Mouse (Mus musculus): ENCODE results near the gene Ell2. TPM values are rescaled to one million over a fixed set of nuclear protein-coding genes. Genes with fewer than 3 reads are reported as not detected.
A peak's percentile ranks its signal among the peaks of the same experiment; 100 is the strongest.

Ell2 gene
- polyA plus RNA-seq, 1 experiment from 2014 or later = 3.9 TPM

DNA sequence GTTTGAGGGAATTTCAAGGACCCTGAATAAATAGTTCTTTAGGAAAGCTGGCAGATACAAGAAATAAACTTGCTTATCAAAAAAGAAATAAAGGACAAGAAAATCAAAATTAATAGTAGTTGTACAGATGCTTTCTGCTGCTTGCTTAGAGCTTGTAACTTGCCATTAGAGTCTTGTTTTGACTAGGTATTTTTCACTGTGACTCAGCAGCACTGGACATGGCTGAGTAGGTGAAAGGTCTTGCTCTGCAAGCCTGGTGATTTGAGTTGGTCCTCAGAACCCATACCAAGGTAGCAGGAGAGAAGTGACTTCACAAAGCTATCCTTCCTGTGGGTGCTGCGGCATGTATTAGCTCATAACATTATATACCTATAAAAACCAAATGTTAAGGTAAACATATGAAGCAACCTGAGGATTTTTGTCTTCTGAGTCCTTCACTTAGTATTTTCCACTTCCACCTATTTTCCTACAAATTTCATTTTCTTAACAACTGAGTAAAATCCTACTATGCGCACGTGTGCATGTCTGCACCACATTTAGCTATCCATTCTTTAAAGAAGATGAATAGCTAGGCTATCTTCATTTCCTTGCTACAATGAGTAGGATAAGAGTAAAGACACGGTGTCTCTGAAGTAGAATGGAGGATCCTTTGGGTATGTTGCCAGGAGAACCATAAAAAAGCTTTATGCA lies 54.4 kb downstream of the Ell2 start:
- peaks cover 4% of the 10 kb centered on the region; the same call in 1 of the 2 replicates for H3K36me3 ChIP-seq
- no peak for DNase-seq (ENCODE audit: low spot score)
- 93% methylated on average over 4 of the region's 4 CpGs for WGBS
- H3K27ac ChIP-seq = no peak overlapping the region
- no peaks in the 10 kb centered on the region for H3K27me3 ChIP-seq (ENCODE audit: insufficient read depth, poor library complexity, severe bottlenecking)
- H3K9me3 ChIP-seq = no peaks in the 10 kb centered on the region
- H3K4me1 ChIP-seq (replicated peaks) = peaks cover 13% of the 10 kb centered on the region
- no peak overlapping the region for H3K4me3 ChIP-seq

DNA sequence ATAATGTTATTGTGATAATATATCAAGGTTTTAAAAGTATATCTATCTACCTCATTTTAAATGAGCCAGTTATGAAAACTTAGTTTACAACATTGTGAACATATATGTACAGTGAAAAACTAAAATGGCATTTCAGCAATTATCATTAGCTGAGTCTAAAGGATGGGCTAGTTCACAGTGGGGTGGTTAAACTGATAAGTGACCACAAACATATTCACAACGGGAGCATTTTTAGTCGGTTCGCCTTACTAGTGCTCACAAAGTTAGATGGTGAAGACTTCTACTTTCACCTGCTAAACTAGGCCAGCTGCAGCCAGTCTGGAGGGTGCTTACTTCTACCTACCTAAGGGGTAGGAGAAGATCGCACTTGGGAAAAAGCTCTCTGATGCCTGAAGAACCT lies 56.2 kb downstream of the Ell2 start:
- Histone ChIP-seq H3K27me3 (ENCODE audit: insufficient read depth, poor library complexity, severe bottlenecking) (no peaks in the 10 kb centered on the region), H3K4me3 (no peak overlapping the region), H3K4me1 (replicated peaks) (peaks cover 26% of the 10 kb centered on the region), H3K36me3 (peaks cover 4% of the 10 kb centered on the region; the same call in 1 of the 2 replicates), H3K27ac (no peak overlapping the region), H3K9me3 (no peaks in the 10 kb centered on the region)
- DNase-seq (ENCODE audit: low spot score) = no peak
- 92% methylated on average over 4 of the region's 4 CpGs for WGBS

DNA sequence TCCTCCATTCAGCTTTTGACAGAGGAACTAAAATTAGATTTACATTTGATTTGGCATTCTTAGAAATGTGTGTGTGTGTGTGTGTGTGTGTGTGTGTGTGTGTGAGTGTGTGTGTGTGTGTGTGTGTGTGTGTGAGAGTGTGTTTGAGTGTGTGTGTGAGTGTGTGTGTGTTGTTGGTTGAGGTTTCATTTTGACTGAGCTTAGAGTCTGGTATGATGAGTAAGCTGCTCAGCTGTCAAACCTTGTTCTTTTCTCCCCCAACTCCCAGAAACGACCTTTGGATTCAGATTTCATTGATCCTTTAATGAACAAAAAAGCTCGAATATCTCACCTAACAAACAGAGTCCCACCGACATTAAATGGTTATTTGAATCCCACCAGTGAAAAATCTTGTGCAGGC lies 56.7 kb downstream of the Ell2 start:
- Histone ChIP-seq H3K36me3 (peaks cover 4% of the 10 kb centered on the region; the same call in 1 of the 2 replicates), H3K4me3 (no peak overlapping the region), H3K9me3 (no peaks in the 10 kb centered on the region), H3K4me1 (replicated peaks) (peaks cover 30% of the 10 kb centered on the region), H3K27me3 (ENCODE audit: insufficient read depth, poor library complexity, severe bottlenecking) (no peaks in the 10 kb centered on the region), H3K27ac (no peak overlapping the region)
- DNase-seq (ENCODE audit: low spot score) = no peak
- WGBS = 59% methylated on average over 3 of the region's 3 CpGs

DNA sequence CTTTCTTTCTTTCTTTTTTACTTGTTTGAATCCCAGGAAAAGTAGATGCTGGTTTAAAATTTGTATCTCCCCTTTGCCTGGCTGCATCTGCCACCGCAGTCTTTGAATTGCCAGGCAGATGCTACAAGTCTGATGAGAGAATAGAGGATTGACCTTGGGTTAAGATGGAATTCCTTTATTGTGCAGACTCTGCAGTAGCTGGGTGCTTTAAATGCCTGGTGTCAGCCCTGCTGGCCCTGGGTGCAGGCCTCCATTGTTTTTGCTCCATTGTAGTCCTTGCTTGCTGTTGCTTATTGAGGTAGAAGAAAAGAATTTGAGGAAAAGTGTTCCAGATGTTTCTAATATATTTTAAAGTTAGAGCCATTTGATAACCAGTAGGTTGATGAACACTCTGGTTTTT lies 59.2 kb downstream of the Ell2 start:
- DNase-seq (ENCODE audit: low spot score) = peak; percentile 38
- H3K27me3 ChIP-seq (ENCODE audit: insufficient read depth, poor library complexity, severe bottlenecking) = no peaks in the 10 kb centered on the region
- no peaks in the 10 kb centered on the region for H3K9me3 ChIP-seq
- WGBS = 14% methylated on average over 1 of the region's 1 CpGs
- peaks cover 40% of the 10 kb centered on the region for H3K4me1 ChIP-seq (replicated peaks)
- no peak overlapping the region for H3K4me3 ChIP-seq
- peak overlapping the region; percentile 81 for H3K27ac ChIP-seq
- H3K36me3 ChIP-seq = peaks cover 4% of the 10 kb centered on the region; the same call in 1 of the 2 replicates

DNA sequence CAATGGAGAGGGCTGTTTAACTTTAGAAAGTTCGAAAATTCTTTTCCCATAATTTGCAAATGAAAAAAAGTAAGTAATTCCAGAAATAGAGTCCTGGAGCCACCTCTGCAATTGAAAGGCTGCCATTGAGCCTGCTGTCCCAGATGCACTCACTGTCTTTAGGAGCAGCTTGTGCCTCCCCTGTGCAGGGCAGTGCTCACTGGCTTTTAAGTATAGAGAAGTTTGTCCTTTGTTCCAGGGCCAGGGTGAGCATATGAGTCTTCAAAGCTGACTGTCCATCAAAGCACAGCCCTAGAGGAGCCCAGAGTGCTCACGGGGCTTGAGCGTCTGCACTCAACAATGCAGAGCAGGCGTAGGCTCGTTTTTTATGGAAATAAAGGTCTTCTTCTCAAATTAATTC lies 59.7 kb downstream of the Ell2 start:
- H3K4me3 ChIP-seq = no peak overlapping the region
- no peaks in the 10 kb centered on the region for H3K9me3 ChIP-seq
- WGBS = 19% methylated on average over 5 of the region's 5 CpGs
- peaks cover 40% of the 10 kb centered on the region for H3K4me1 ChIP-seq (replicated peaks)
- peak; percentile 58 for DNase-seq (ENCODE audit: low spot score)
- peak overlapping the region; percentile 81 for H3K27ac ChIP-seq
- no peaks in the 10 kb centered on the region for H3K27me3 ChIP-seq (ENCODE audit: insufficient read depth, poor library complexity, severe bottlenecking)
- peaks cover 4% of the 10 kb centered on the region; the same call in 1 of the 2 replicates for H3K36me3 ChIP-seq

DNA sequence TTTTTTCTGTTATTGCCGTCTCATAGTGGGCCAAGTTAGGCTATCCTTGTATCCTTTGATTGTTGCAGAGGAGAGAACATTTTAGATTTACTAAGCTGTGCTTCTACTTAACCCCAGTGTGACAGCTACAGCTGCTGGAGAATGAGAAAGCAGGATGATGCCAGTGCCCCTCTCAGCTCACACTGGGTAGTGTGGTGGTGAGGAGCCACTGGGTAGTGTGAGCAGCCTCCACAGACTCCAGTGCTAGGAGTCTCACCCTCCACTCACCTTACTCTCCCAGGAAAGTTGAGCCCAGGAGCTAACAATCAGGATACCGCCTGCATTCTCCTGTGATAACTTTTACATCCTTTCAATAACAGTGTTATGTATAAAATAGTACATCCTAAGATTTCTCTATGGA lies 60.4 kb downstream of the Ell2 start:
- no peak for DNase-seq (ENCODE audit: low spot score)
- H3K4me1 ChIP-seq (replicated peaks) = peaks cover 40% of the 10 kb centered on the region
- 62% methylated on average over 2 of the region's 2 CpGs for WGBS
- H3K27me3 ChIP-seq (ENCODE audit: insufficient read depth, poor library complexity, severe bottlenecking) = no peaks in the 10 kb centered on the region
- no peaks in the 10 kb centered on the region for H3K9me3 ChIP-seq
- H3K4me3 ChIP-seq = no peak overlapping the region
- H3K27ac ChIP-seq = peak overlapping the region; percentile 81
- peaks cover 4% of the 10 kb centered on the region; the same call in 1 of the 2 replicates for H3K36me3 ChIP-seq

DNA sequence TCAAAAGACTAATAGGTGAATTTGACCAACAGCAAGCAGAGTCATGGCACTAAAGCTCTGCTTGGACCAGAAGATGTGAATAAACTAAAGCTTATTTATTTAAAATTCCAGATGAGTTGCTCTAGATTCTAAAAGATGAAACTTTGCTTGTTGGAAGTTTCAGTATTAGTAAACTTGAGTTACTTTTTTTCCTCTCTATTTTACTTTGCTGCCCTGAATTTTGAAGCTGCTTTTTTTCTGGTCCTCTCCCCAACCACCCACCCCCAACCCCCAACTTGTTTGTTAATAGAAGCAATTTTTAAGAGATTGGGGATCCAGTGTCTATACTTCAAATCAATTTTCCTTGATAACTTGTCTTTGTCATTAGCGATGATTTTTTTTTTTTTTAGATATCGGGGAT lies 64.2 kb downstream of the Ell2 start:
- H3K36me3 ChIP-seq = 0 out of 2 replicates have a peak, but pooled peaks cover 6% of the 10 kb centered on the region
- DNase-seq (ENCODE audit: low spot score) = no peak
- no peak overlapping the region for H3K27ac ChIP-seq
- peaks cover 29% of the 10 kb centered on the region for H3K4me1 ChIP-seq (replicated peaks)
- 97% methylated on average over 2 of the region's 2 CpGs for WGBS
- H3K4me3 ChIP-seq = no peak overlapping the region
- H3K27me3 ChIP-seq (ENCODE audit: insufficient read depth, poor library complexity, severe bottlenecking) = no peaks in the 10 kb centered on the region
- no peaks in the 10 kb centered on the region for H3K9me3 ChIP-seq

DNA sequence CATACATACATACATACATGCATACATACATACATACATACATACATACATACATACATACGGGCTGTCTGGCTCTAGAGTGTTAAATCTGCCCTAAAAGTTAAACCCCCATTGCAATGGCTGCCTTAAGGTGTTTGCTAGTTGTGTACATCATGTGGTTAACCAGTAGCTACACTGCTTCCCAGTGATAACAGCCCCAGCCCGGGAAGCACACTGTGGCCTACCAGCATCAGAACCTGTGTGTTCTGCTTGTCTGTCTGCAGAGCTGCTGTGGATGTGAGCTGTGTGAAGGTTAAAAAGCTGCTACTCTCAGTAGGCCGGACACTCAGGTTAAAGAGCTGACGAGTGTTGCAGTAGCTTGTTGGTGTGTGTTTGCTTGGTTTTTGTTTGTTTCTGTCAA lies 64.8 kb downstream of the Ell2 start:
- Histone ChIP-seq H3K4me3 (no peak overlapping the region), H3K27me3 (ENCODE audit: insufficient read depth, poor library complexity, severe bottlenecking) (no peaks in the 10 kb centered on the region), H3K27ac (no peak overlapping the region), H3K4me1 (replicated peaks) (peaks cover 23% of the 10 kb centered on the region), H3K9me3 (no peaks in the 10 kb centered on the region), H3K36me3 (0 out of 2 replicates have a peak, but pooled peaks cover 6% of the 10 kb centered on the region)
- WGBS = 87% methylated on average over 4 of the region's 4 CpGs
- no peak for DNase-seq (ENCODE audit: low spot score)

DNA sequence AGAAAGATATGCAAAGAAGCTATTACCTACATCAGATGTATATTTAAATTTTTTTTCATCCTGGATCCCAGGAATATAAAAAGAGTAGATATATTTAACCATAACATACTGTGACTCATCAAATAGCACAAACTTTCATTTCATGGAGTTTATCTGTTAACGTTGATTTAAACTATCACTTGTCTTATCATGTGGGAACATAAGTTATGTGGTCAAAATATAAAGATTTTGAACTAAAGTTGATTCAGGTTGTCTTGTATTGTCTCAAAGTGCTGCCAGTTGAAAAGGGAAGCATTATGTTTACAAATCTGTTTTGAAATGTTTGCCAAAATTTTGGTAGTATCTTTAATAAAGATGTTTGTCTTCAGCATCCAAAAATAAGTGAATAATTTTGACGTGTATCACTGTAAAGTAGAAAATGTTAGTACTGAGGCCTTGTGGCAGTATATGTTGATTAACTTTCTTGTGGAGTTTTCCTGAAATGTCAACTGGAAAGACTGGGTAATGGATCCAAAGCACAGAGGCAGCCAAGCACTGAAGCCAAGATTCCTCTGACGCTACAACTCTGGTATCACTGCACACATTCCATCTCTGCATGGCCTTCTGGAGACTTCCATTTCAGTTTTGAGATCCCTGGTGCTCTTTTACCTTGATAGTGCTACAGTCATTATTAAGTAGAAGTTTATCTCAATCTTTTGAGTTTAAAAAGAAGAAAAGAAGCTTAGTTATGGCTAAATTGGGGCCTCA lies 65.6 kb downstream of the Ell2 start:
- Histone ChIP-seq H3K27me3 (ENCODE audit: insufficient read depth, poor library complexity, severe bottlenecking) (no peaks in the 10 kb centered on the region), H3K9me3 (no peaks in the 10 kb centered on the region), H3K4me1 (replicated peaks) (peaks cover 15% of the 10 kb centered on the region), H3K36me3 (0 out of 2 replicates have a peak, but pooled peaks cover 6% of the 10 kb centered on the region), H3K4me3 (no peak overlapping the region), H3K27ac (no peak overlapping the region)
- WGBS = 92% methylated on average over 3 of the region's 3 CpGs
- DNase-seq (ENCODE audit: low spot score) = no peak

DNA sequence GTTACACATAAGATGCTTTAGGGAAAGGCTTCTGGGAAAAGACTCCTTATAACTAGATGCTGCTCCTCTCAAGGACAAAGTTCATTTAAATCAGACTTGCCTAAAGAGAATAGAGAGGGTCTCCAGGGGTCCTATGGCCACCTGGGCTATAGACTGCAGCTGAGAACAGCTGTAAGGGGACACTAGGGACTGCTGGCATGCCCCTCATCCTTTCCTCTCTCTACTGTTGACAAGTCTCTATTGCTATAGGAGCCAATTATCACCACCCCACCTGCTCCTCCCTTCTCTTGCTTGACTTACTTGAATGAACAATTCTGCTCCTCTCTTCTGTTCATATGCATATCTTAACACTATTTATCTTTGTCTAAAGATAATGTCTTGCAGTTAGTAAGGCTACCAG lies 69.4 kb downstream of the Ell2 start:
- Histone ChIP-seq H3K27me3 (ENCODE audit: insufficient read depth, poor library complexity, severe bottlenecking) (no peaks in the 10 kb centered on the region), H3K4me3 (no peak overlapping the region), H3K27ac (no peak overlapping the region), H3K36me3 (0 out of 2 replicates have a peak, but pooled peaks cover 6% of the 10 kb centered on the region), H3K4me1 (replicated peaks) (no peaks in the 10 kb centered on the region; the same call in 1 of the 2 replicates), H3K9me3 (no peaks in the 10 kb centered on the region)
- no peak for DNase-seq (ENCODE audit: low spot score)

DNA sequence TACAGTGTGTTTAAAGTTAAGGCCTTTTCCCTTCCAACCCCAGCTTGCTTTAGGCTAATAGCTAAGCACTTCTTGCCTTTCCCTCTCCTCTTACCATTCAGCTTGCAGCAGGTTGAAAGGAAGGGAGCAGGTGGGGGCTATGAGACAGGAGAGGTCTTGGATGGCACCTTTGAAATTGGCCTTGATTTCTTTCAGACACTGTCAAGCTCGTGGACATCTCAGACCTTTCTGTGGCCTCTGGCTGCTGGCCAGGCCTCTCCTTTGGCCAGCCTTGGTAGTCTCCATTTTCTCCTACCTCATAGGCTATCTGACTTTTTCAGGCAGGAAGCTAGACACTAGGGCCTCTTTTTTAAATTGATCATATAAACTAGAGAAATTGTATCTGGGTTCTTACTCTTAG lies 70.1 kb downstream of the Ell2 start:
- no peak overlapping the region for H3K4me3 ChIP-seq

DNA sequence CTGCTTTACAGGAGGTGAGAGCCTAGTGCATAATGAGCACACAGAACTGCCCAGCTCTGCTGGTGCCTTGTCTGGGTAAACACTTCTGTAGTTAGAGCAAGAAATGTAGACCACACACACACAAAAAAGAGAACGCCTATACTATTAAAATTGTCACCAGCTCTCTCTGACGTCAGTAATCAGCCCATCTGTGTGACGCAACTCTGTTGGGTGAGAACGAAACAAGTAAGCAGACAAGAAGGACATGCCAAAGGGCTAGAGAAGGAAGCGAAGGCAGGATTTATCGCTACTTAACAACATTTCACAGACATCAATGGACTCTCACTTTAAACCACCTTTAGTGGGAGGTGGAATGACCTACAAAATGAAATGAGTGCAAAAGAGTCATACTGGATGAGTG lies 71.6 kb downstream of the Ell2 start:
- H3K27ac ChIP-seq = no peak overlapping the region
- no peak for DNase-seq (ENCODE audit: low spot score)
- no peaks in the 10 kb centered on the region for H3K9me3 ChIP-seq
- 0 out of 2 replicates have a peak, but pooled peaks cover 2% of the 10 kb centered on the region for H3K36me3 ChIP-seq
- H3K4me1 ChIP-seq (replicated peaks) = no peaks in the 10 kb centered on the region; the same call in 1 of the 2 replicates
- no peak overlapping the region for H3K4me3 ChIP-seq
- no peaks in the 10 kb centered on the region for H3K27me3 ChIP-seq (ENCODE audit: insufficient read depth, poor library complexity, severe bottlenecking)
- 86% methylated on average over 6 of the region's 6 CpGs for WGBS

More for the DNA sequence above, 70.1 kb downstream of the Ell2 start:
- no peak overlapping the region for H3K27ac ChIP-seq
- H3K4me1 ChIP-seq (replicated peaks) = no peaks in the 10 kb centered on the region; the same call in 1 of the 2 replicates
- H3K27me3 ChIP-seq (ENCODE audit: insufficient read depth, poor library complexity, severe bottlenecking) = no peaks in the 10 kb centered on the region
- H3K36me3 ChIP-seq = 0 out of 2 replicates have a peak, but pooled peaks cover 6% of the 10 kb centered on the region
- DNase-seq (ENCODE audit: low spot score) = no peak
- WGBS = 84% methylated on average over 1 of the region's 1 CpGs
- H3K9me3 ChIP-seq = no peaks in the 10 kb centered on the region

DNA sequence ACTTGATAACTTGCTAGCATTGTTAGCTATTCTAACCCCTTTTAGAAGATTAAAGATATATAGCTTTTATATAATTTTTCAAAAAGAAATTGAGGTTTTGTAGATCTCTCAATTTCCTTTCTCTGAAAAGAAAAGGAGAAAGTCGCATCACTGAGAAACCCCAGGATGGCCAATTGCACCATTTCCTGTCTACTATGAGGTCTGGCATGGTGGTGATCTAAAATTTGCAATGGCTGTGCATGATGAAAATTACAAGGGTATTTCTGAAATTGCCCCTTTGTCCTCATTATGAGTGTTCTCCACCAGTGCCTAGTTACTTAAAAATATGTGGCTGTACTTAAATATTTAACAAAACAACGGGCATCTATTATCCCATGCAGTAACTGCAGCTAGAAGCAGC lies 72.6 kb downstream of the Ell2 start:
- H3K9me3 ChIP-seq = no peaks in the 10 kb centered on the region
- no peak overlapping the region for H3K27ac ChIP-seq
- no peaks in the 10 kb centered on the region for H3K27me3 ChIP-seq (ENCODE audit: insufficient read depth, poor library complexity, severe bottlenecking)
- no peaks in the 10 kb centered on the region; the same call in 1 of the 2 replicates for H3K4me1 ChIP-seq (replicated peaks)
- no peak for DNase-seq (ENCODE audit: low spot score)
- no peaks in the 10 kb centered on the region for H3K36me3 ChIP-seq
- H3K4me3 ChIP-seq = no peak overlapping the region
- WGBS = 90% methylated on average over 2 of the region's 2 CpGs

All from hindbrain, embryonic 10.5 days (tissue).